Mouse (Mus musculus): Measurements from ENCODE around the gene Map3k10. TPM values are rescaled to one million over a fixed set of nuclear protein-coding genes. Genes with fewer than 3 reads are reported as not detected.

Gene Map3k10
- polyA plus RNA-seq (2014; fragmentation: Nextera tagmentation; extraction: Ambion mirVana), result 6.8 and 8.6 TPM in 2 replicates

DNA sequence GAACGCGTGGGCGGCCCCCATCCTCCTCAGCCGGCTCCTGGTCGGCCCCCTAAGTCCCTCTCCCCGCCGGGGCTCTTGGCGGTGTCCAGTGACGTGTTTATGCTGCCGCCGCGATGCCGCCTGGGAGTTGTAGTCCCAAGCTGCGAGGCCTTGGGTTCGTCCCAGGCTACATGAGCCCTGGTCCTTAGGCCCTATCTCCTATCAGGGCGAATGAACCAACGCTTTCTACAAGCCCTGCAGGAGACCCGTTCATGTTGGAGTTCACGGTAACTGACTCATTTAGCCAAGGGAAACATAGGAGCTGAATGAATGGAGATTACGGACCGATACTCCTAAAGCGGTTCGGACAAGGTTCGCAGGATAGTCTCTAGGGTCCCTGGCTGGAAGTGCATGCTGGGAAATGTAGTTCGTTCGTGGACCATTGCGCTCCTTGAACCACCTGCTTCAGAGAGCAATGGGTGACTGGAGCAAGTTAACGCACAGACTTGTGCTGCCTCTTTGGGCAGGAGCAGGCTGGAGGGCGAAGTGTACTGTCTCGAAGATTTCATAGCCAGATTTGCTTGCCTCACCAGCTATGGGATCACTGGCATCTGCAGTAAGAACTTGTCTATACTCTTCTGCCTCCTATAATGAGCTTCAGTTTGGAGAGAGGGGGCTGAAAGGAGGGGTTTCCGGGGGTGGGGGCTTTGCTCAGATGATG lies at the start of gene Map3k10:
Gene Map3k10, minus strand, starts transcription at position 77 of the 700 bp plus-strand sequence.
- H3K4me3 ChIP-seq (ENCODE audit: low read depth, low read length), result peak within 1 kb of the TSS; percentile 89
- no peaks in the 10 kb centered on the region for H3K9me3 ChIP-seq (ENCODE audit: control insufficient read depth, low read length)
- peak within 1 kb of the TSS; percentile 77 for H3K27ac ChIP-seq (replicated peaks; ENCODE audit: low read depth, low read length)
- DNase-seq (ENCODE audit: low spot score) (peak; percentile 97), ATAC-seq (ENCODE audit: insufficient number of reproducible peaks, low FRiP score, low TSS enrichment, low read depth) (peak; percentile 97)
- no peaks in the 10 kb centered on the region; the same call in 1 of the 2 replicates for H3K36me3 ChIP-seq (ENCODE audit: control insufficient read depth, insufficient read depth, low read length)
- H3K4me2 ChIP-seq (ENCODE audit: low read depth, severe bottlenecking), result peak within 1 kb of the TSS; percentile 100
- H3K9ac ChIP-seq (ENCODE audit: low read length), result peak within 1 kb of the TSS; percentile 79
- H3K4me1 ChIP-seq (ENCODE audit: control insufficient read depth, insufficient read depth, low read length), result peaks cover 6% of the 10 kb centered on the region; the same call in 1 of the 2 replicates
- under 1% methylated on average over 31 of the region's 31 CpGs for WGBS
- H3K27me3 ChIP-seq (ENCODE audit: control insufficient read depth, insufficient read depth, low read length), result no peaks in the 10 kb centered on the region

DNA sequence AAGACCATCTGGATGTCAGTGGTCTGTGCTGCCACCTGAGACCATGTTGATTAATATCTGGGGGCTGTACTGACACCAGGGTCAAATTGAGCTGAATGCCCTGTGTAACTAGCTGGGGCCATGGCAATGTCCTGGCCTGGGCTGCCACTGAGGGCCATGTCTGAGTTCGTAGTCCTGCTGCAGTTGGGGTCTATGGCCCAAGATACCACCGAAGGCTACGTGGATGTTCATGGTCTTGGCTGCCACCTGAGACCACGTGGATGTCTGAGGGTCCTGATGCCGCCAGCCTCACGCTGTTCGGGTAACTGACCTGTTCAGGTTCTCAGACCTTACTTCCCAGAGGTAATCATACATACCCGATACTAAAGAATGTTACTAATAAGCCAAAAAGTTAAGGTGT lies 47.6 kb upstream of the Map3k10 start:
- Histone ChIP-seq H3K27me3 (ENCODE audit: control insufficient read depth, insufficient read depth, low read length) (no peaks in the 10 kb centered on the region), H3K27ac (replicated peaks; ENCODE audit: low read depth, low read length) (no peak overlapping the region), H3K36me3 (ENCODE audit: control insufficient read depth, insufficient read depth, low read length) (no peaks in the 10 kb centered on the region), H3K4me2 (ENCODE audit: low read depth, severe bottlenecking) (no peak overlapping the region), H3K4me3 (ENCODE audit: low read depth, low read length) (no peak overlapping the region), H3K9me3 (ENCODE audit: control insufficient read depth, low read length) (no peaks in the 10 kb centered on the region), H3K4me1 (ENCODE audit: control insufficient read depth, insufficient read depth, low read length) (no peaks in the 10 kb centered on the region), H3K9ac (ENCODE audit: low read length) (no peak overlapping the region)
- ATAC-seq (ENCODE audit: insufficient number of reproducible peaks, low FRiP score, low TSS enrichment, low read depth) (no peak), DNase-seq (ENCODE audit: low spot score) (no peak)
- 89% methylated on average over 8 of the region's 8 CpGs for WGBS

DNA sequence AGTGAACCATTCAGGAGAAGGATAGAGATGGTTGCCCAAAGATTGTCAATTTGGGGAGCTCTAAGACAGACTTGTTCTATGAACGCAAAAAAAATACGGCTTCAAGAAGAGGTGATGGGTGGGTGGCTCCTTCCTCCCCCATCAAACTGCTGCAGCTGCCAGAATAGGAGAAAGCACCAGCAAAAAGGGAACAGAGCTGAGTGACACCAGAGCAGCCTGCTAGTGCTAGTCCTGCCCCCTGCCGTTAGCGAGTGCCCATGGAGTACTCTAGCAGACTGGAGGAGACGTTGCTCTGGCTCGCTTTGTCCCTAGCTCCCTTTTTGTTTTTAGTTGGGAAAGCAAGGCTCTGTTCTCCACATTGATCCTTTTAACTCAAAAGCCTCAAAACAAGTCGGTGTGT lies 36.0 kb upstream of the Map3k10 start:
- ATAC-seq (ENCODE audit: insufficient number of reproducible peaks, low FRiP score, low TSS enrichment, low read depth) (no peak), DNase-seq (ENCODE audit: low spot score) (no peak)
- Histone ChIP-seq H3K27ac (replicated peaks; ENCODE audit: low read depth, low read length) (no peak overlapping the region), H3K36me3 (ENCODE audit: control insufficient read depth, insufficient read depth, low read length) (no peaks in the 10 kb centered on the region), H3K4me3 (ENCODE audit: low read depth, low read length) (no peak overlapping the region), H3K9me3 (ENCODE audit: control insufficient read depth, low read length) (peaks cover 6% of the 10 kb centered on the region; the same call in 1 of the 2 replicates), H3K4me1 (ENCODE audit: control insufficient read depth, insufficient read depth, low read length) (no peaks in the 10 kb centered on the region), H3K4me2 (ENCODE audit: low read depth, severe bottlenecking) (no peak overlapping the region), H3K9ac (ENCODE audit: low read length) (no peak overlapping the region), H3K27me3 (ENCODE audit: control insufficient read depth, insufficient read depth, low read length) (no peaks in the 10 kb centered on the region)
- 78% methylated on average over 7 of the region's 7 CpGs for WGBS

- Histone ChIP-seq H3K36me3 (ENCODE audit: control insufficient read depth, insufficient read depth, low read length) (no peaks in the 10 kb centered on the region), H3K4me1 (ENCODE audit: control insufficient read depth, insufficient read depth, low read length) (no peaks in the 10 kb centered on the region), H3K9me3 (ENCODE audit: control insufficient read depth, low read length) (no peaks in the 10 kb centered on the region; the same call in 1 of the 2 replicates), H3K9ac (ENCODE audit: low read length) (no peak overlapping the region), H3K4me3 (ENCODE audit: low read depth, low read length) (no peak overlapping the region), H3K27ac (replicated peaks; ENCODE audit: low read depth, low read length) (no peak overlapping the region), H3K27me3 (ENCODE audit: control insufficient read depth, insufficient read depth, low read length) (no peaks in the 10 kb centered on the region), H3K4me2 (ENCODE audit: low read depth, severe bottlenecking) (no peak overlapping the region)
- no peak for DNase-seq (ENCODE audit: low spot score)
- ATAC-seq (ENCODE audit: insufficient number of reproducible peaks, low FRiP score, low TSS enrichment, low read depth), result no peak
- 49% methylated on average over 3 of the region's 3 CpGs for WGBS
Observed at GRCm38 (mm10) chr7:27696711-27697110, 22.3 kb upstream of the Map3k10 start.

- H3K36me3 ChIP-seq (ENCODE audit: control insufficient read depth, insufficient read depth, low read length), result no peaks in the 10 kb centered on the region
- ATAC-seq (ENCODE audit: insufficient number of reproducible peaks, low FRiP score, low TSS enrichment, low read depth) (no peak), DNase-seq (ENCODE audit: low spot score) (peak; percentile 40)
- H3K9ac ChIP-seq (ENCODE audit: low read length), result no peak overlapping the region
- H3K4me1 ChIP-seq (ENCODE audit: control insufficient read depth, insufficient read depth, low read length), result 0 out of 2 replicates have a peak, but pooled peaks cover 3% of the 10 kb centered on the region
- H3K4me3 ChIP-seq (ENCODE audit: low read depth, low read length), result no peak overlapping the region
- WGBS, result 37% methylated on average over 5 of the region's 5 CpGs
- H3K27ac ChIP-seq (replicated peaks; ENCODE audit: low read depth, low read length), result no peak overlapping the region
- H3K27me3 ChIP-seq (ENCODE audit: control insufficient read depth, insufficient read depth, low read length), result no peaks in the 10 kb centered on the region
- no peak overlapping the region for H3K4me2 ChIP-seq (ENCODE audit: low read depth, severe bottlenecking)
- H3K9me3 ChIP-seq (ENCODE audit: control insufficient read depth, low read length), result no peaks in the 10 kb centered on the region
Observed at GRCm38 (mm10) chr7:27691076-27691475, 16.7 kb upstream of the Map3k10 start.

DNA sequence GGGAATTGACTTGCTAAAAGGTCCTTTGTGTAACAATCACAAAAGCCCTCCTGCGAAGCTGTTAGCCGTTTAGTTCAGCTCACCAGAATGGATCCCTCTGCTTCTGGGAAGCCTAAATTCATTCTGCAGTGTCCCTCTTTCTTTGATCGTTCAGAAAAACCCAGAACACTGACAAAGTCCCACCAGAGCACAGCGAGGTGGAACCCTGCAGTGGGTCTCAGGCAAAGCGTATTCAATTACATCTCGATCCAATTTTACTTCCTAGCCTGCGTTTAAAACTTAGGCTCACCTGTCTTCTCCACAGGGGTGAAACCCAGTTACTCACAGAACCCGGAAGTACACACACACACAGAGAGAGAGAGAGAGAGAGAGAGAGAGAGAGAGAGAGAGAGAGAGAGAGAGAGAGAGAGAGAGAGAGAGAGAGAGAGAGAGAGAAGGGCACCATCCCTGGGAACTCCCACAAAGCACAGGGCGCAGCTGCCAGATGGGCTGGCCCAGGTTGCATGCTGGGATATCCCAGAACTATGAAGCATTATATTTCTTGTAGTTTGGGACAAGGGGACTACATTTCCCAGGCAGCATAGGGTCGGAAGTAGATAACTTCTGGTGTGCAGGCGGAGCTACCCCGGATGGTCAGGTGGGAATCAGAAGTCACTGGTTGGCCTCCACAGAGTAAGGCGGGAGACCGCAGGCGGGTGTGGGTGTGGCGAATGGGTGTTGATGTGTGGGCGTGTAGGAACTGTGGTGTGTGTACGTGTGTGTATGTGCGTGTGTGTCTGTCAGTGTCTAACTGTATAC lies 14.6 kb upstream of the Map3k10 start, which contains the start of gene Zfp607b:
Gene Zfp607b, plus strand, starts transcription at position 526 of the 798 bp plus-strand sequence.
- peak; percentile 89 for DNase-seq (ENCODE audit: low spot score)
- Histone ChIP-seq H3K4me1 (ENCODE audit: control insufficient read depth, insufficient read depth, low read length) (0 out of 2 replicates have a peak, but pooled peaks cover 3% of the 10 kb centered on the region), H3K36me3 (ENCODE audit: control insufficient read depth, insufficient read depth, low read length) (no peaks in the 10 kb centered on the region), H3K4me3 (ENCODE audit: low read depth, low read length) (peak within 1 kb of the TSS; percentile 44), H3K4me2 (ENCODE audit: low read depth, severe bottlenecking) (peak within 1 kb of the TSS; percentile 77), H3K9ac (ENCODE audit: low read length) (peak within 1 kb of the TSS; percentile 62), H3K27ac (replicated peaks; ENCODE audit: low read depth, low read length) (no peak within 1 kb of the TSS; the same call in 1 of the 2 replicates), H3K9me3 (ENCODE audit: control insufficient read depth, low read length) (no peaks in the 10 kb centered on the region), H3K27me3 (ENCODE audit: control insufficient read depth, insufficient read depth, low read length) (no peaks in the 10 kb centered on the region)
- 2% methylated on average over 19 of the region's 19 CpGs for WGBS
- ATAC-seq (ENCODE audit: insufficient number of reproducible peaks, low FRiP score, low TSS enrichment, low read depth), result peak; percentile 99

- no peaks in the 10 kb centered on the region for H3K9me3 ChIP-seq (ENCODE audit: control insufficient read depth, low read length)
- H3K4me3 ChIP-seq (ENCODE audit: low read depth, low read length), result peak overlapping the region; percentile 44
- no peak for ATAC-seq (ENCODE audit: insufficient number of reproducible peaks, low FRiP score, low TSS enrichment, low read depth)
Observed at GRCm38 (mm10) chr7:27688246-27688788, 13.9 kb upstream of the Map3k10 start.

DNA sequence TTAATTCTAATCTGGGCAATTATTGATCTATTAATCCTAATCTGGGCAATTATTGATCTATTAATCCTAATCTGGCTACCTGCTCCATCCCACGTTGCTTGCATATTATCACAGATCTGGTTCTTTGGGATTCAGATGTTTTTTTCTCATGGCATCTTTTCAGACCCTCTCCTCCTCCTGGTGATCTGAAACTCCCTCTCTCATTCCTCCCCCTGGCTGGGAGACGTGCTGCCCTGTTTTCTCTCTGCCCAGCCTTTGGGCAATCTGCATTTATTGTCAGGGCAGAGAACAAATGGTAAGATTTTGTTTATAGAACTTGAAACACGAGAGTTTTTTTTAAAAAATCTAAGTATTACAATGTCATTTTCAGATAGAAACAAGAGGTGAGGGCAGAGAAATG lies 13.4 kb upstream of the Map3k10 start:
- H3K36me3 ChIP-seq (ENCODE audit: control insufficient read depth, insufficient read depth, low read length), result no peaks in the 10 kb centered on the region
- ATAC-seq (ENCODE audit: insufficient number of reproducible peaks, low FRiP score, low TSS enrichment, low read depth) (no peak), DNase-seq (ENCODE audit: low spot score) (no peak)
- no peak overlapping the region for H3K27ac ChIP-seq (replicated peaks; ENCODE audit: low read depth, low read length)
- no peak overlapping the region for H3K4me2 ChIP-seq (ENCODE audit: low read depth, severe bottlenecking)
- no peak overlapping the region for H3K9ac ChIP-seq (ENCODE audit: low read length)
- H3K4me3 ChIP-seq (ENCODE audit: low read depth, low read length), result no peak overlapping the region
- H3K4me1 ChIP-seq (ENCODE audit: control insufficient read depth, insufficient read depth, low read length), result 0 out of 2 replicates have a peak, but pooled peaks cover 3% of the 10 kb centered on the region
- no peaks in the 10 kb centered on the region for H3K9me3 ChIP-seq (ENCODE audit: control insufficient read depth, low read length)
- WGBS, result 69% methylated on average over 3 of the region's 3 CpGs
- H3K27me3 ChIP-seq (ENCODE audit: control insufficient read depth, insufficient read depth, low read length), result no peaks in the 10 kb centered on the region

More at GRCm38 (mm10) chr7:27688246-27688788, 13.9 kb upstream of the Map3k10 start:
- 45% methylated on average over 14 of the region's 14 CpGs for WGBS
- DNase-seq (ENCODE audit: low spot score), result peak; percentile 34
- peak overlapping the region; percentile 77 for H3K4me2 ChIP-seq (ENCODE audit: low read depth, severe bottlenecking)
- H3K27ac ChIP-seq (replicated peaks; ENCODE audit: low read depth, low read length), result no peak overlapping the region; the same call in 1 of the 2 replicates
- H3K36me3 ChIP-seq (ENCODE audit: control insufficient read depth, insufficient read depth, low read length), result no peaks in the 10 kb centered on the region
- H3K9ac ChIP-seq (ENCODE audit: low read length), result peak overlapping the region; percentile 62
- H3K4me1 ChIP-seq (ENCODE audit: control insufficient read depth, insufficient read depth, low read length), result 0 out of 2 replicates have a peak, but pooled peaks cover 3% of the 10 kb centered on the region
- H3K27me3 ChIP-seq (ENCODE audit: control insufficient read depth, insufficient read depth, low read length), result no peaks in the 10 kb centered on the region
